8 mouse cellular contexts compared by ENCODE assay signal in genomic region chr4:12140141-12140567, GRCm38 (mm10). TPM values are rescaled to one million over a fixed set of nuclear protein-coding genes. Genes with fewer than 3 reads are reported as not detected.
DNase-seq lines count a peak whose midpoint lies in the region; ATAC-seq and TF ChIP-seq lines count a peak whose summit lies in the region.
"Not testable (repeated sequence)": the region's sequence is repeated elsewhere in the genome, so short reads cannot be mapped to it uniquely, and the experiment has no call there.

Gene Rbm12b1 (plus strand): TSS chr4:12140264.

- WGBS in heart, embryonic 10.5 days, result 3% methylated on average over 20 of the region's 32 CpGs
- WGBS in kidney, embryonic 14.5 days, result 9% methylated on average over 21 of the region's 32 CpGs
- 6% methylated on average over 17 of the region's 32 CpGs for WGBS in limb, embryonic 14.5 days
- 3% methylated on average over 17 of the region's 32 CpGs for WGBS in midbrain, embryonic 16.5 days
- WGBS in spleen, adult 2 months, result 6% methylated on average over 17 of the region's 32 CpGs

- not testable (repeated sequence) for H3K4me1 ChIP-seq in heart, embryonic 10.5 days; kidney, embryonic 14.5 days (ENCODE audit: control insufficient read depth, insufficient read depth, low read length); limb, embryonic 14.5 days (ENCODE audit: control insufficient read depth, insufficient read depth, low read length); midbrain, embryonic 16.5 days (ENCODE audit: control insufficient read depth, insufficient read depth, low read length); spleen, adult 2 months (ENCODE audit: control insufficient read depth, insufficient read depth, insufficient read length)

- not testable (repeated sequence) for H3K27me3 ChIP-seq in heart, embryonic 10.5 days (ENCODE audit: insufficient read depth, poor library complexity, severe bottlenecking); kidney, embryonic 14.5 days (ENCODE audit: control insufficient read depth, insufficient read depth, low read length); limb, embryonic 14.5 days (ENCODE audit: control insufficient read depth, insufficient read depth, low read length); midbrain, embryonic 16.5 days (ENCODE audit: control insufficient read depth, insufficient read depth, low read depth, low read length); spleen, adult 2 months (ENCODE audit: control insufficient read depth, insufficient read depth, low read length)

- peak within 1 kb of the TSS; percentile 52 for H3K4me3 ChIP-seq in heart, embryonic 10.5 days
- H3K4me3 ChIP-seq in kidney, embryonic 14.5 days (ENCODE audit: low read length), result peak within 1 kb of the TSS; percentile 30
- peak within 1 kb of the TSS; percentile 37 for H3K4me3 ChIP-seq in limb, embryonic 14.5 days (replicated peaks; ENCODE audit: low read length)
- H3K4me3 ChIP-seq in midbrain, embryonic 16.5 days (ENCODE audit: low read depth, low read length), result peak within 1 kb of the TSS; percentile 44
- peak within 1 kb of the TSS; percentile 58 for H3K4me3 ChIP-seq in spleen, adult 2 months (ENCODE audit: extremely low read depth, insufficient read depth, insufficient read length)

- DNase-seq in A20 (ENCODE audit: low read depth, low spot score), result peak; percentile 88
- DNase-seq in brain, adult 2 months (ENCODE audit: low read depth, low spot score), result peak; percentile 97
- DNase-seq in heart, embryonic 10.5 days (ENCODE audit: low spot score), result peak; percentile 92
- DNase-seq in limb, embryonic 14.5 days (ENCODE audit: low spot score), result peak; percentile 83
- DNase-seq in spleen, adult 2 months (ENCODE audit: low read depth in 1 of 2, low spot score in 2 of 2), result peak; percentile 59 to 65

- not testable (repeated sequence) for TF ChIP-seq CTCF in spleen, adult 2 months (IDR thresholded peaks at IDR 0.05; ENCODE audit: extremely low read depth, insufficient read depth, insufficient read length, insufficient replicate concordance)

- not testable (repeated sequence) for H3K36me3 ChIP-seq in heart, embryonic 10.5 days; kidney, embryonic 14.5 days (ENCODE audit: control insufficient read depth, insufficient read depth, low read length); limb, embryonic 14.5 days (ENCODE audit: control insufficient read depth, insufficient read depth, low read length); midbrain, embryonic 16.5 days (ENCODE audit: control insufficient read depth, insufficient read depth, low read length); spleen, adult 2 months (ENCODE audit: control insufficient read depth, insufficient read depth, low read length)

- H3K9ac ChIP-seq in kidney, embryonic 14.5 days (ENCODE audit: low read depth, low read length), result peak within 1 kb of the TSS; percentile 23; the same call in 1 of the 2 replicates
- H3K9ac ChIP-seq in limb, embryonic 14.5 days (ENCODE audit: low read depth, low read length, severe bottlenecking), result peak within 1 kb of the TSS; percentile 45
- peak within 1 kb of the TSS; percentile 52 for H3K9ac ChIP-seq in midbrain, embryonic 16.5 days (ENCODE audit: low read depth, low read length)

- H3K27ac ChIP-seq in heart, embryonic 10.5 days, result peak within 1 kb of the TSS; percentile 72; the same call in 1 of the 2 replicates
- H3K27ac ChIP-seq in kidney, embryonic 14.5 days (ENCODE audit: low read depth, low read length), result not testable (repeated sequence)
- peak within 1 kb of the TSS; percentile 21; the same call in 1 of the 2 replicates for H3K27ac ChIP-seq in limb, embryonic 14.5 days (replicated peaks; ENCODE audit: low read depth, low read length)
- peak within 1 kb of the TSS; percentile 79 for H3K27ac ChIP-seq in midbrain, embryonic 16.5 days (ENCODE audit: low read length)
- 0 out of 2 replicates have a peak within 1 kb of the TSS, but pooled peaks have one; percentile 22 for H3K27ac ChIP-seq in spleen, adult 2 months (ENCODE audit: insufficient read depth, low read length)

- 0 out of 2 replicates have a peak, but pooled peaks have one; percentile 42 for TF ChIP-seq POLR2A in limb, embryonic 14.5 days (IDR thresholded peaks at IDR 0.05; ENCODE audit: borderline replicate concordance, extremely low read depth, insufficient read depth, insufficient read length)
- not testable (repeated sequence) for TF ChIP-seq POLR2A in spleen, adult 2 months (IDR thresholded peaks at IDR 0.05; ENCODE audit: low read depth, low read length)

- H3K9me3 ChIP-seq in heart, embryonic 10.5 days; kidney, embryonic 14.5 days (ENCODE audit: control insufficient read depth, low read length); limb, embryonic 14.5 days (ENCODE audit: control insufficient read depth, low read length); midbrain, embryonic 16.5 days (replicated peaks; ENCODE audit: control insufficient read depth, low read length, poor library complexity, severe bottlenecking): not testable (repeated sequence)

- ATAC-seq in erythroblast, adult 5-6 weeks (replicated peaks; ENCODE audit: low FRiP score, poor library complexity, severe bottlenecking), result peak; percentile 82
- ATAC-seq in kidney, embryonic 14.5 days (ENCODE audit: low FRiP score, low TSS enrichment), result peak; percentile 97
- ATAC-seq in limb, embryonic 14.5 days (ENCODE audit: low FRiP score, low read depth), result peak; percentile 97
- peak; percentile 100 for ATAC-seq in midbrain, embryonic 16.5 days

- peak within 1 kb of the TSS; percentile 31 for H3K4me2 ChIP-seq in kidney, embryonic 14.5 days (replicated peaks; ENCODE audit: low read depth, low read length)
- peak within 1 kb of the TSS; percentile 37; the same call in 1 of the 2 replicates for H3K4me2 ChIP-seq in limb, embryonic 14.5 days (replicated peaks; ENCODE audit: low read depth, low read length, severe bottlenecking)
- H3K4me2 ChIP-seq in midbrain, embryonic 16.5 days (ENCODE audit: low read length), result peak within 1 kb of the TSS; percentile 47

RNA-seq across cellular contexts. Expression of gene Rbm12b1, which starts in this region (rescaled TPM):
- 0.77 TPM in 1 of 2 replicates, not detected in the other for total RNA-seq in erythroblast, adult 5-6 weeks (2015; ENCODE audit: low replicate concordance)
- 2.0 TPM in 1 of 2 replicates, not detected in the other for total RNA-seq in erythroblast, adult 5-6 weeks (2017; ENCODE audit: low replicate concordance)
- polyA plus RNA-seq in heart, embryonic 10.5 days (2016; fragmentation: Nextera tagmentation; extraction: Ambion mirVana), result 4.5 and 4.6 TPM in 2 replicates
- polyA plus RNA-seq in kidney, embryonic 14.5 days (2014; fragmentation: Nextera tagmentation; extraction: Ambion mirVana), result 2.8 and 5.4 TPM in 2 replicates
- polyA plus RNA-seq in limb, embryonic 14.5 days (2012; rRNA removed), result 11.8 and 11.9 TPM in 2 replicates
- 5.4 and 7.3 TPM in 2 replicates for polyA plus RNA-seq in limb, embryonic 14.5 days (2014; fragmentation: Nextera tagmentation; extraction: Ambion mirVana)
- 8.8 and 11.9 TPM in 2 replicates for polyA plus RNA-seq in midbrain, embryonic 16.5 days (2015; fragmentation: Nextera tagmentation; extraction: Ambion mirVana)
- 5.8 and 8.5 TPM in 2 replicates for polyA plus RNA-seq in spleen, adult 2 months (2012; rRNA removed)
